Mouse (Mus musculus): ENCODE results near the gene B3gnt7. TPM values are rescaled to one million over a fixed set of nuclear protein-coding genes. Genes with fewer than 3 reads are reported as not detected.

The B3gnt7 gene
- polyA plus RNA-seq, 1 experiment, result 1.3 TPM

GRCm38 (mm10) chr1:86271707-86272106, 30.9 kb upstream of the B3gnt7 start:
- Histone ChIP-seq H3K27ac (ENCODE audit: insufficient read depth, low read length) (no peak overlapping the region), H3K4me1 (ENCODE audit: control insufficient read depth, insufficient read depth, low read length) (no peaks in the 10 kb centered on the region), H3K4me3 (ENCODE audit: insufficient read depth, low read length) (no peak overlapping the region)
- no peak for TF ChIP-seq CTCF (IDR thresholded peaks at IDR 0.05; ENCODE audit: extremely low read depth, insufficient read depth, low read length)
- no peak for TF ChIP-seq POLR2A (IDR thresholded peaks at IDR 0.05; ENCODE audit: extremely low read depth, insufficient read depth, low read length)

- Histone ChIP-seq H3K4me1 (ENCODE audit: control insufficient read depth, insufficient read depth, low read length) (no peaks in the 10 kb centered on the region), H3K4me3 (ENCODE audit: insufficient read depth, low read length) (no peak overlapping the region), H3K27ac (ENCODE audit: insufficient read depth, low read length) (no peak overlapping the region)
- no peak for TF ChIP-seq POLR2A (IDR thresholded peaks at IDR 0.05; ENCODE audit: extremely low read depth, insufficient read depth, low read length)
- TF ChIP-seq CTCF (IDR thresholded peaks at IDR 0.05; ENCODE audit: extremely low read depth, insufficient read depth, low read length), result no peak
These were observed 25.6 kb upstream of the B3gnt7 start for GRCm38 (mm10) chr1:86277055-86277454.

- Histone ChIP-seq H3K4me1 (ENCODE audit: control insufficient read depth, insufficient read depth, low read length) (no peaks in the 10 kb centered on the region), H3K4me3 (ENCODE audit: insufficient read depth, low read length) (no peak overlapping the region)
- no peak for TF ChIP-seq POLR2A (IDR thresholded peaks at IDR 0.05; ENCODE audit: extremely low read depth, insufficient read depth, low read length)
These were observed 20.7 kb upstream of the B3gnt7 start for GRCm38 (mm10) chr1:86281781-86282536.

GRCm38 (mm10) chr1:86284101-86284500, 18.5 kb upstream of the B3gnt7 start:
- no peaks in the 10 kb centered on the region for H3K4me1 ChIP-seq (ENCODE audit: control insufficient read depth, insufficient read depth, low read length)
- TF ChIP-seq POLR2A (IDR thresholded peaks at IDR 0.05; ENCODE audit: extremely low read depth, insufficient read depth, low read length) (no peak), CTCF (IDR thresholded peaks at IDR 0.05; ENCODE audit: extremely low read depth, insufficient read depth, low read length) (no peak)
- H3K4me3 ChIP-seq (ENCODE audit: insufficient read depth, low read length), result no peak overlapping the region
- no peak overlapping the region for H3K27ac ChIP-seq (ENCODE audit: insufficient read depth, low read length)

More at GRCm38 (mm10) chr1:86281781-86282536, 20.7 kb upstream of the B3gnt7 start:
- no peak overlapping the region for H3K27ac ChIP-seq (ENCODE audit: insufficient read depth, low read length)

- TF ChIP-seq POLR2A (IDR thresholded peaks at IDR 0.05; ENCODE audit: extremely low read depth, insufficient read depth, low read length) (no peak), CTCF (IDR thresholded peaks at IDR 0.05; ENCODE audit: extremely low read depth, insufficient read depth, low read length) (no peak)
- Histone ChIP-seq H3K4me3 (ENCODE audit: insufficient read depth, low read length) (no peak overlapping the region), H3K4me1 (ENCODE audit: control insufficient read depth, insufficient read depth, low read length) (no peaks in the 10 kb centered on the region), H3K27ac (ENCODE audit: insufficient read depth, low read length) (no peak overlapping the region)
These were observed 17.3 kb upstream of the B3gnt7 start for GRCm38 (mm10) chr1:86285295-86285694.

- H3K4me1 ChIP-seq (ENCODE audit: control insufficient read depth, insufficient read depth, low read length), result no peaks in the 10 kb centered on the region
- no peak overlapping the region for H3K27ac ChIP-seq (ENCODE audit: insufficient read depth, low read length)
- no peak overlapping the region for H3K4me3 ChIP-seq (ENCODE audit: insufficient read depth, low read length)
- TF ChIP-seq CTCF (IDR thresholded peaks at IDR 0.05; ENCODE audit: extremely low read depth, insufficient read depth, low read length), result no peak
These were observed 15.2 kb upstream of the B3gnt7 start for GRCm38 (mm10) chr1:86287473-86287872.

- TF ChIP-seq POLR2A (IDR thresholded peaks at IDR 0.05; ENCODE audit: extremely low read depth, insufficient read depth, low read length), result no peak
- no peak for TF ChIP-seq CTCF (IDR thresholded peaks at IDR 0.05; ENCODE audit: extremely low read depth, insufficient read depth, low read length)
- no peak overlapping the region for H3K27ac ChIP-seq (ENCODE audit: insufficient read depth, low read length)
- no peak overlapping the region for H3K4me3 ChIP-seq (ENCODE audit: insufficient read depth, low read length)
- H3K4me1 ChIP-seq (ENCODE audit: control insufficient read depth, insufficient read depth, low read length), result no peaks in the 10 kb centered on the region
These were observed 12.2 kb upstream of the B3gnt7 start for GRCm38 (mm10) chr1:86290452-86290851.

- TF ChIP-seq CTCF (IDR thresholded peaks at IDR 0.05; ENCODE audit: extremely low read depth, insufficient read depth, low read length) (no peak), POLR2A (IDR thresholded peaks at IDR 0.05; ENCODE audit: extremely low read depth, insufficient read depth, low read length) (no peak)
- no peak overlapping the region for H3K27ac ChIP-seq (ENCODE audit: insufficient read depth, low read length)
- H3K4me3 ChIP-seq (ENCODE audit: insufficient read depth, low read length), result no peak overlapping the region
- no peaks in the 10 kb centered on the region for H3K4me1 ChIP-seq (ENCODE audit: control insufficient read depth, insufficient read depth, low read length)
These were observed 9.5 kb upstream of the B3gnt7 start for GRCm38 (mm10) chr1:86293091-86293490.

GRCm38 (mm10) chr1:86293868-86294267, 8.8 kb upstream of the B3gnt7 start:
- H3K4me3 ChIP-seq (ENCODE audit: insufficient read depth, low read length), result no peak overlapping the region
- no peak overlapping the region for H3K27ac ChIP-seq (ENCODE audit: insufficient read depth, low read length)
- TF ChIP-seq POLR2A (IDR thresholded peaks at IDR 0.05; ENCODE audit: extremely low read depth, insufficient read depth, low read length) (no peak), CTCF (IDR thresholded peaks at IDR 0.05; ENCODE audit: extremely low read depth, insufficient read depth, low read length) (no peak)
- no peaks in the 10 kb centered on the region for H3K4me1 ChIP-seq (ENCODE audit: control insufficient read depth, insufficient read depth, low read length)

GRCm38 (mm10) chr1:86294472-86294871, 8.2 kb upstream of the B3gnt7 start:
- TF ChIP-seq CTCF (IDR thresholded peaks at IDR 0.05; ENCODE audit: extremely low read depth, insufficient read depth, low read length) (no peak), POLR2A (IDR thresholded peaks at IDR 0.05; ENCODE audit: extremely low read depth, insufficient read depth, low read length) (no peak)
- no peak overlapping the region for H3K4me3 ChIP-seq (ENCODE audit: insufficient read depth, low read length)
- no peak overlapping the region for H3K27ac ChIP-seq (ENCODE audit: insufficient read depth, low read length)
- no peaks in the 10 kb centered on the region for H3K4me1 ChIP-seq (ENCODE audit: control insufficient read depth, insufficient read depth, low read length)
